Mouse (Mus musculus) embryo, embryonic 10 days (tissue): ENCODE measurements at regions not wholly inside any gene's neighbourhood (a gene's known extent, or its start where the extent isn't known, plus 50 kb on each side); places are given as distances from the start of the nearest gene placed in this dataset.

Experiments used
- DNase-seq: peaks from one replicate; pipeline ENCODE4 v3.0.0-alpha.2; 2015; ENCODE audit warnings: low spot score

GRCm38 (mm10) chr9:12492890-12493618 is 752.6 kb downstream of the Jrkl start:
- peak; percentile 4 for DNase-seq

GRCm38 (mm10) chr9:12457810-12458209 is 787.8 kb downstream of the Jrkl start:
- no peak for DNase-seq

GRCm38 (mm10) chr9:12456695-12457094 is 788.9 kb downstream of the Jrkl start:
- DNase-seq = no peak

- DNase-seq = no peak
Measured at GRCm38 (mm10) chr9:12434171-12434570, 811.5 kb downstream of the Jrkl start.

GRCm38 (mm10) chr9:12421906-12422305 is 823.7 kb downstream of the Jrkl start:
- DNase-seq = no peak

- no peak for DNase-seq
Measured at GRCm38 (mm10) chr9:12408500-12408899, 837.1 kb downstream of the Jrkl start.

GRCm38 (mm10) chr9:12404185-12404584 is 841.4 kb downstream of the Jrkl start:
- DNase-seq = no peak

- no peak for DNase-seq
Measured at GRCm38 (mm10) chr9:12395648-12396047, 850.0 kb downstream of the Jrkl start.

GRCm38 (mm10) chr9:12380732-12381645 is 864.6 kb downstream of the Jrkl start:
- peak; percentile 28 for DNase-seq

- no peak for DNase-seq
Measured at GRCm38 (mm10) chr9:12380029-12380428, 865.6 kb downstream of the Jrkl start.

GRCm38 (mm10) chr9:12344296-12344695 is 901.3 kb downstream of the Jrkl start:
- DNase-seq = no peak

GRCm38 (mm10) chr9:12341453-12341852 is 904.2 kb downstream of the Jrkl start:
- no peak for DNase-seq

- DNase-seq = no peak
Measured at GRCm38 (mm10) chr9:12313517-12314075, 932.0 kb downstream of the Jrkl start.

- DNase-seq = no peak
Measured at GRCm38 (mm10) chr9:12313027-12313426, 932.6 kb downstream of the Jrkl start.
